Mouse (Mus musculus) E14TG2a.4 (cell line): ENCODE results near the gene Tbccd1.
A peak's percentile ranks its signal among the peaks of the same experiment; 100 is the strongest.

Experiments used
- H3K27me3 ChIP-seq: 2 replicates; pipeline ENCODE4 v1.6.1; 2014; ENCODE audit warnings: low read length, control low read depth; ENCODE audit not compliant: insufficient read depth
- H3K36me3 ChIP-seq: 2 replicates; pipeline ENCODE4 v1.6.1; 2014; ENCODE audit warnings: low read length, control low read depth; ENCODE audit not compliant: insufficient read depth
- H3K4me1 ChIP-seq: replicated peaks from 2 replicates; pipeline ENCODE4 v1.6.1; 2014; ENCODE audit warnings: low read depth, low read length, control low read depth
- H3K4me3 ChIP-seq: replicated peaks from 2 replicates; pipeline ENCODE4 v1.5.1; 2014; ENCODE audit warnings: mild to moderate bottlenecking, low read length
- H3K9me3 ChIP-seq: 2 replicates; pipeline ENCODE4 v1.6.1; 2014; ENCODE audit warnings: low read length, control low read depth
- CTCF ChIP-seq: conservative IDR thresholded peaks from 2 replicates; pipeline ENCODE4 v1.5.1; 2014; ENCODE audit warnings: low read length
- NANOG ChIP-seq: IDR thresholded peaks from 2 replicates; pipeline ENCODE4 v1.6.1; 2014; ENCODE audit warnings: borderline replicate concordance, low read length, mixed read lengths
- POU5F1 ChIP-seq: IDR thresholded peaks from 2 replicates; pipeline ENCODE4 v1.6.1; 2014; ENCODE audit warnings: low read length, borderline replicate concordance

Tbccd1 gene

GRCm38 (mm10) chr16:22844834-22845233 lies 12.6 kb downstream of the Tbccd1 start:
- H3K4me1 ChIP-seq, result peaks cover 24% of the 10 kb centered on the region
- H3K36me3 ChIP-seq, result peaks cover 25% of the 10 kb centered on the region
- no peak overlapping the region; the same call in 1 of the 2 replicates for H3K4me3 ChIP-seq
- no peaks in the 10 kb centered on the region for H3K27me3 ChIP-seq
- H3K9me3 ChIP-seq, result 0 out of 2 replicates have a peak, but pooled peaks cover 5% of the 10 kb centered on the region
- TF ChIP-seq POU5F1 (no peak), NANOG (no peak), CTCF (no peak)

- Histone ChIP-seq H3K4me3 (peak overlapping the region; percentile 82), H3K27me3 (no peaks in the 10 kb centered on the region), H3K36me3 (peaks cover 27% of the 10 kb centered on the region), H3K4me1 (peaks cover 24% of the 10 kb centered on the region), H3K9me3 (0 out of 2 replicates have a peak, but pooled peaks cover 5% of the 10 kb centered on the region)
- TF ChIP-seq POU5F1 (no peak), CTCF (no peak), NANOG (no peak)
Observed at GRCm38 (mm10) chr16:22844061-22844801, 13.2 kb downstream of the Tbccd1 start.

GRCm38 (mm10) chr16:22842871-22843270 lies 14.6 kb downstream of the Tbccd1 start:
- Histone ChIP-seq H3K4me3 (no peak overlapping the region), H3K9me3 (0 out of 2 replicates have a peak, but pooled peaks cover 5% of the 10 kb centered on the region), H3K36me3 (peaks cover 36% of the 10 kb centered on the region), H3K4me1 (peaks cover 19% of the 10 kb centered on the region), H3K27me3 (no peaks in the 10 kb centered on the region)
- no peak for TF ChIP-seq POU5F1
- no peak for TF ChIP-seq NANOG

- TF ChIP-seq CTCF (no peak), NANOG (no peak), POU5F1 (no peak)
- Histone ChIP-seq H3K4me3 (no peak overlapping the region), H3K9me3 (no peaks in the 10 kb centered on the region), H3K36me3 (peaks cover 52% of the 10 kb centered on the region), H3K27me3 (no peaks in the 10 kb centered on the region), H3K4me1 (peaks cover 10% of the 10 kb centered on the region)
Observed at GRCm38 (mm10) chr16:22839146-22839857, 18.2 kb downstream of the Tbccd1 start.

- no peaks in the 10 kb centered on the region for H3K27me3 ChIP-seq
- H3K4me3 ChIP-seq, result no peak overlapping the region
- no peak for TF ChIP-seq NANOG
- TF ChIP-seq CTCF, result no peak
- no peak for TF ChIP-seq POU5F1
- no peaks in the 10 kb centered on the region for H3K4me1 ChIP-seq
- H3K9me3 ChIP-seq, result peaks cover 5% of the 10 kb centered on the region; the same call in 1 of the 2 replicates
- H3K36me3 ChIP-seq, result peaks cover 55% of the 10 kb centered on the region
Observed at GRCm38 (mm10) chr16:22832932-22833525, 24.4 kb downstream of the Tbccd1 start.

GRCm38 (mm10) chr16:22820731-22821130 lies 36.7 kb downstream of the Tbccd1 start:
- H3K4me3 ChIP-seq, result no peak overlapping the region
- H3K9me3 ChIP-seq, result no peaks in the 10 kb centered on the region
- TF ChIP-seq CTCF (peak; percentile 50), POU5F1 (no peak), NANOG (no peak)
- peaks cover 38% of the 10 kb centered on the region for H3K36me3 ChIP-seq
- no peaks in the 10 kb centered on the region for H3K27me3 ChIP-seq
- no peaks in the 10 kb centered on the region for H3K4me1 ChIP-seq

GRCm38 (mm10) chr16:22811477-22811876 lies 46.0 kb downstream of the Tbccd1 start, which contains the start of gene Crygs:
Gene Crygs, minus strand, starts transcription at chr16:22811577.
- Histone ChIP-seq H3K4me1 (peaks cover 12% of the 10 kb centered on the region), H3K36me3 (peaks cover 4% of the 10 kb centered on the region; the same call in 1 of the 2 replicates), H3K27me3 (peaks cover 30% of the 10 kb centered on the region), H3K9me3 (0 out of 2 replicates have a peak, but pooled peaks cover 4% of the 10 kb centered on the region), H3K4me3 (no peak within 1 kb of the TSS)
- TF ChIP-seq NANOG (no peak), POU5F1 (no peak), CTCF (no peak)

- TF ChIP-seq POU5F1, result no peak
- TF ChIP-seq CTCF, result peak; percentile 44
- H3K27me3 ChIP-seq, result peaks cover 60% of the 10 kb centered on the region
- H3K36me3 ChIP-seq, result no peaks in the 10 kb centered on the region
- 0 out of 2 replicates have a peak, but pooled peaks cover 4% of the 10 kb centered on the region for H3K9me3 ChIP-seq
- peaks cover 15% of the 10 kb centered on the region for H3K4me1 ChIP-seq
- H3K4me3 ChIP-seq, result no peak overlapping the region
Observed at GRCm38 (mm10) chr16:22807468-22808070, 49.9 kb downstream of the Tbccd1 start.
